Comparison of ENCODE assay signal across 15 mouse cellular contexts in the genomic region with DNA sequence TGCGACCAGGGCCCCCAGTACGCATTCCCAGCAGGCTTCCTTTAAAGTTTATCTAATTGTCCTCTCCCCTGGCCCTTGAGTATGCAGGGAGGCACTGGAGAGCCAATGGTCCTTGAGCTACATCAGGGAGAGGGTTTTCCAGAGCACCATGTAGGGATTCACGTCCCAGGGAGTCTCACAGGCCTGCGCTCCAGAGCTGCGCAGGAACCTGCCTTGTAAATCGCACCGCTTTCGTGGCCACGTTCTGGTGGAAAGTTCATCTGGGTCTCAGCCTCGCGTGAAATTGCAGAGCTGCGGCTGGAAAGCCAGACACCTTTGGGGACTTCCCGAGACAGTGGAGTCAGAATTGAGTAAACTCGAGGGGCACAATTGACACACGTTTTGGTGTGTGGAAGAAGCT.
"Had no signal": no experiment of that assay in that cellular context is flagged by ENCODE, and none has a peak within 500 bp of the region (broad histone marks: within the 10 kb centered on the region; RNA-seq: fewer than 3 reads in every experiment).

No protein-coding gene starts in this region.

- H3K27me3 ChIP-seq: neural tube, embryonic 13.5 days; stomach, embryonic 15.5 days had no signal

- H3K27ac ChIP-seq: neural tube, embryonic 13.5 days; neural tube, embryonic 15.5 days; stomach, embryonic 15.5 days; stomach, postnatal 0 days had no signal

- H3K4me2 ChIP-seq: neural tube, embryonic 13.5 days; neural tube, embryonic 15.5 days; stomach, embryonic 15.5 days had no signal

- H3K9me3 ChIP-seq: neural tube, embryonic 13.5 days; neural tube, embryonic 15.5 days; stomach, embryonic 15.5 days had no signal

- H3K4me3 ChIP-seq: neural tube, embryonic 13.5 days; neural tube, embryonic 15.5 days; stomach, embryonic 15.5 days had no signal

- H3K9ac ChIP-seq: neural tube, embryonic 13.5 days; neural tube, embryonic 15.5 days; stomach, embryonic 15.5 days had no signal

- H3K36me3 ChIP-seq: neural tube, embryonic 13.5 days; neural tube, embryonic 15.5 days; stomach, embryonic 15.5 days had no signal

- DNase-seq: retina, postnatal 1 day; right cerebral cortex, adult 18-20 months; right cerebral cortex, postnatal 25 days; right cerebral cortex, postnatal 4 days; spleen, adult 18-20 months; thymus, adult 18-20 months; thymus, adult 2 months; thymus, postnatal 14 days; thymus, postnatal 25 days; thymus, postnatal 36 days; thymus, postnatal 4 days had no signal
